Mouse (Mus musculus): ENCODE data around the gene Fam168a. TPM values are rescaled to one million over a fixed set of nuclear protein-coding genes. Genes with fewer than 3 reads are reported as not detected.

The Fam168a gene
- total and polyA plus RNA-seq, 3 experiments: 3.1 to 19.2 TPM; not detected in 1

DNA sequence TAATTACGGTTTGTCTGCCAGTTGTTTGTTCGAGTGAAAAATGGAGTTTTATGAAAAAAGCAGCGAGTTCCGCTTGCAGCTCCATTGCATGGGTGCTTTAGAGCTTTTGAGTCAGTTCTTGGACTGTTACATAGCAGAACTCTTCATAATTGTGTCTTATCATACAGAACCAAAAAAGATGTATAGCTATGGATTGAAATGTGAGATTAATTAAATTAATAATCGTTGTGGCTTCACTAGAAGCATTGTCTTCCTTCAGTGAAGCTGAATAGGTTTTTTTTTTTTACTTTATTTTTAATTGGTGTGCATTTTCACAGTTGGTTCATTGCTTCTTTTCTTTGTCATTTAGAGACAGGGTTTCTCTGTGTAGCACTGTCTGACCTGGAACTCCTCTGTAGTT is 12.3 kb downstream of the Fam168a start:
- no peak for TF ChIP-seq ZNF384 (IDR thresholded peaks at IDR 0.05; ENCODE audit: low read depth, low read length)
- no peak for TF ChIP-seq CHD2 (IDR thresholded peaks at IDR 0.05; ENCODE audit: low read length)
- TF ChIP-seq UBTF (IDR thresholded peaks at IDR 0.05; ENCODE audit: borderline replicate concordance, insufficient read depth, low read depth, low read length): no peak
- TF ChIP-seq MAZ (IDR thresholded peaks at IDR 0.05; ENCODE audit: low read depth, low read length): no peak
- no peak for TF ChIP-seq CHD1 (IDR thresholded peaks at IDR 0.05; ENCODE audit: low read depth, low read length)
- no peak for TF ChIP-seq TBP (IDR thresholded peaks at IDR 0.05; ENCODE audit: low read depth, low read length)
- H3K4me3 ChIP-seq (ENCODE audit: control insufficient read depth in 1 of 2, insufficient read depth in 1 of 2, low read depth in 2 of 2, low read length in 2 of 2): no peak overlapping the region
- H3K4me1 ChIP-seq (ENCODE audit: control insufficient read depth in 1 of 2, insufficient read depth in 2 of 2, low read length in 2 of 2): no peaks in the 10 kb centered on the region
- no peak for DNase-seq (ENCODE audit: low read depth, low spot score)
- H3K27me3 ChIP-seq (ENCODE audit: control insufficient read depth in 1 of 2, insufficient read depth in 2 of 2, low read length in 2 of 2): no peaks in the 10 kb centered on the region
- H3K36me3 ChIP-seq (ENCODE audit: control insufficient read depth in 1 of 2, insufficient read depth in 2 of 2, low read length in 2 of 2): peaks cover 0 to 4% of the 10 kb centered on the region in 2 experiments; a peak in 2 of 4 replicates
- H3K9ac ChIP-seq (ENCODE audit: control insufficient read depth, low read depth, low read length, poor library complexity, severe bottlenecking): no peak overlapping the region
- H3K79me2 ChIP-seq (ENCODE audit: control insufficient read depth, insufficient read depth, low read length, poor library complexity): no peaks in the 10 kb centered on the region; the same call in 1 of the 2 replicates
- no peak overlapping the region for H3K27ac ChIP-seq (ENCODE audit: control insufficient read depth, low read depth, low read length)
- no peaks in the 10 kb centered on the region for H3K9me3 ChIP-seq (replicated peaks; ENCODE audit: insufficient read depth, low read length)

DNA sequence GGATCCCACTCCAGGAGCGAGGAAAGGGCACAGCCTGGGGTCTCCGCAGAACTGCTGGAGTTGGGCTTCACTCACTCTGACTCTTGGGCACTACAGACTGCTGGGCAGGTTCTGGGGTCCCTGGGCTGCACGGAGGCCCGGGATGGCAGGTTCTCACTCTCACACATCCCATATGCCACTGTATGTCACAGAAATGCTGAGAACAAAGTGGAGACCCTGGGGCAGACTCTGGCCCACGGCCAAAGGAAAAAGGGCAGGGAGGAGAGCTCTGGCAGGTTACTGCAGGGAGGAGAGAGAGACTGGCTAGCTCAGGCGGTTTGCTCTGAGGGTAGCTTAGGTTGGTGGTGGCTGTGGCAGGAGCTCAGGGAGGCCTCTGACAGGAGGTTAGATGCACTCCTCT is 15.8 kb downstream of the Fam168a start:
- Histone ChIP-seq H3K4me1 (ENCODE audit: control insufficient read depth in 1 of 2, insufficient read depth in 2 of 2, low read length in 2 of 2) (peaks cover 0 to 2% of the 10 kb centered on the region in 2 experiments; a peak in 1 of 4 replicates), H3K9me3 (replicated peaks; ENCODE audit: insufficient read depth, low read length) (no peaks in the 10 kb centered on the region), H3K9ac (ENCODE audit: control insufficient read depth, low read depth, low read length, poor library complexity, severe bottlenecking) (no peak overlapping the region), H3K27ac (ENCODE audit: control insufficient read depth, low read depth, low read length) (no peak overlapping the region), H3K4me3 (ENCODE audit: control insufficient read depth in 1 of 2, insufficient read depth in 1 of 2, low read depth in 2 of 2, low read length in 2 of 2) (no peak overlapping the region), H3K36me3 (ENCODE audit: control insufficient read depth in 1 of 2, insufficient read depth in 2 of 2, low read length in 2 of 2) (peaks cover 0 to 6% of the 10 kb centered on the region in 2 experiments; a peak in 2 of 4 replicates), H3K27me3 (ENCODE audit: control insufficient read depth in 1 of 2, insufficient read depth in 2 of 2, low read length in 2 of 2) (no peaks in the 10 kb centered on the region), H3K79me2 (ENCODE audit: control insufficient read depth, insufficient read depth, low read length, poor library complexity) (no peaks in the 10 kb centered on the region; the same call in 1 of the 2 replicates)
- no peak for DNase-seq (ENCODE audit: low read depth, low spot score)
- TF ChIP-seq TBP (IDR thresholded peaks at IDR 0.05; ENCODE audit: low read depth, low read length) (no peak), TCF12 (IDR thresholded peaks at IDR 0.05; ENCODE audit: low read depth, low read length) (no peak), MXI1 (IDR thresholded peaks at IDR 0.05; ENCODE audit: low read depth, low read length) (no peak), MAX (IDR thresholded peaks at IDR 0.05; ENCODE audit: low read length) (no peak), RCOR1 (IDR thresholded peaks at IDR 0.05; ENCODE audit: low read depth, low read length) (no peak), SMC3 (IDR thresholded peaks at IDR 0.05; ENCODE audit: low read depth, low read length) (no peak), ELF1 (IDR thresholded peaks at IDR 0.05; ENCODE audit: low read depth, low read length) (no peak), BHLHE40 (IDR thresholded peaks at IDR 0.05; ENCODE audit: borderline replicate concordance, low read depth, low read length) (no peak), JUND (IDR thresholded peaks at IDR 0.05; ENCODE audit: low read depth, low read length) (no peak), KAT2A (conservative IDR thresholded peaks at IDR 0.05; ENCODE audit: low read depth, low read length) (no peak), MAZ (IDR thresholded peaks at IDR 0.05; ENCODE audit: low read depth, low read length) (no peak), ZKSCAN1 (IDR thresholded peaks at IDR 0.05; ENCODE audit: low read depth, low read length) (no peak), GATA1 (IDR thresholded peaks at IDR 0.05; ENCODE audit: low read depth, low read length) (no peak), MYC (IDR thresholded peaks at IDR 0.05; ENCODE audit: low read depth, low read length) (no peak), EP300 (IDR thresholded peaks at IDR 0.05; ENCODE audit: low read depth in 1 of 2, low read length in 2 of 2) (no peak)
